Mouse (Mus musculus): ENCODE data around the gene Smim5.

DNA sequence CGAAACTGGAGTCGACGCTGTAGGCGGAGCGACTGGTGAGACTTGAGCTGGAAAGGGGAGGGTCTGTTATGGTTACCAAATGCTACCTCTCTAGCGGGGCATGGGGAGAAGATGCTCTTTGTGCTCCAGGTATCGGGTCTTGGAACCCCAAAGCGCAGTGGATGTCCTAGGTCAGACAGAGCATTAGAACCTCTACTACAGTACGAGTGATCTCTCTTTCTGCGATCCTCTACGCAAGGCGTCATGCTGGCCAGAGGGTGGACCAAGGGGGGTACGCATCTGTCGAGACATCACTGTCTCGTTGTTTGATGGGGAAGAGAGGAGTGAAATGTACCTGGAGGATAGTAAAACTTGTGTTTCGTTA lies 34.0 kb downstream of the Smim5 start:
- no peak for TF ChIP-seq POLR2A (IDR thresholded peaks at IDR 0.05; ENCODE audit: borderline replicate concordance, low read depth, low read length)
- no peak for TF ChIP-seq CTCF (IDR thresholded peaks at IDR 0.05; ENCODE audit: low read depth, low read length)

Data from bone marrow macrophage, adult 2 months (primary cell).